Mouse (Mus musculus) heart, adult 11 months (tissue): ENCODE measurements around the gene Gm9747.

Experiments
- DNase-seq: peaks from one replicate; pipeline ENCODE4 v3.0.0; 2022

Gm9747 gene

GRCm38 (mm10) chr1:82232812-82233211 is at the start of gene Gm9747:
Gm9747 (plus strand) TSS chr1:82233112.
- DNase-seq = no peak

GRCm38 (mm10) chr1:82183913-82184442 is 48.9 kb upstream of the Gm9747 start:
- DNase-seq = peak; percentile 89

GRCm38 (mm10) chr1:82188549-82189231 is 44.2 kb upstream of the Gm9747 start:
- DNase-seq = peak; percentile 5

GRCm38 (mm10) chr1:82189516-82189915 is 43.4 kb upstream of the Gm9747 start:
- DNase-seq = peak; percentile 95

- peak; percentile 86 for DNase-seq
Observed at GRCm38 (mm10) chr1:82191579-82191978, 41.3 kb upstream of the Gm9747 start.

GRCm38 (mm10) chr1:82199918-82200317 is 33.0 kb upstream of the Gm9747 start:
- peak; percentile 89 for DNase-seq

GRCm38 (mm10) chr1:82200636-82201035 is 32.3 kb upstream of the Gm9747 start:
- peak; percentile 95 for DNase-seq

- peak; percentile 66 for DNase-seq
Observed at GRCm38 (mm10) chr1:82207511-82207910, 25.4 kb upstream of the Gm9747 start.

GRCm38 (mm10) chr1:82220673-82221396 is 12.1 kb upstream of the Gm9747 start:
- DNase-seq = peak; percentile 86

- peak; percentile 44 for DNase-seq
Observed at GRCm38 (mm10) chr1:82221462-82221861, 11.4 kb upstream of the Gm9747 start.

GRCm38 (mm10) chr1:82223042-82223795 is 9.7 kb upstream of the Gm9747 start:
- DNase-seq = peak; percentile 7

GRCm38 (mm10) chr1:82228841-82229240 is 4.1 kb upstream of the Gm9747 start:
- DNase-seq = peak; percentile 50

- DNase-seq = peak; percentile 0
Observed at GRCm38 (mm10) chr1:82234616-82235015, 1.7 kb downstream of the Gm9747 start.

GRCm38 (mm10) chr1:82235455-82236104 is 2.7 kb downstream of the Gm9747 start:
- DNase-seq = peak; percentile 71

GRCm38 (mm10) chr1:82238245-82238644 is 5.3 kb downstream of the Gm9747 start:
- DNase-seq = peak; percentile 31

- peak; percentile 87 for DNase-seq
Observed at GRCm38 (mm10) chr1:82239409-82240201, 6.7 kb downstream of the Gm9747 start.

- peak; percentile 95 for DNase-seq
Observed at GRCm38 (mm10) chr1:82243260-82243825, 10.4 kb downstream of the Gm9747 start.

GRCm38 (mm10) chr1:82245002-82245401 is 12.1 kb downstream of the Gm9747 start:
- no peak for DNase-seq

- DNase-seq = peak; percentile 67
Observed at GRCm38 (mm10) chr1:82247221-82247951, 14.5 kb downstream of the Gm9747 start.

GRCm38 (mm10) chr1:82253789-82254445 is 21.0 kb downstream of the Gm9747 start:
- no peak for DNase-seq
